Comparison of ENCODE assay signal across 30 mouse cellular contexts in genomic region chr13:93608476-93608875, GRCm38 (mm10). TPM values are rescaled to one million over a fixed set of nuclear protein-coding genes. Genes with fewer than 3 reads are reported as not detected.
"Had no signal": no experiment of that assay in that cellular context is flagged by ENCODE, and none has a peak within 500 bp of the region (broad histone marks: within the 10 kb centered on the region; RNA-seq: fewer than 3 reads in every experiment).

No protein-coding gene starts in this region.

- DNase-seq: liver; lung, adult 18-20 months; lung, postnatal 10 days; lung, postnatal 36 days; retina, postnatal 1 day; right cerebral cortex, postnatal 4 days; thymus, adult 2 months; thymus, postnatal 14 days; thymus, postnatal 4 days had no signal

- H3K9ac ChIP-seq: limb, embryonic 13.5 days; liver, embryonic 12.5 days; liver, embryonic 15.5 days; lung, embryonic 15.5 days; midbrain, embryonic 13.5 days; neural tube, embryonic 13.5 days had no signal

- H3K9me3 ChIP-seq: limb, embryonic 10.5 days; limb, embryonic 13.5 days; liver, embryonic 12.5 days; liver, embryonic 15.5 days; lung, embryonic 15.5 days; megakaryocyte, embryonic 14.5 days; midbrain, embryonic 10.5 days; midbrain, embryonic 13.5 days; neural tube, embryonic 13.5 days had no signal

- H3K27me3 ChIP-seq: limb, embryonic 13.5 days; liver, embryonic 12.5 days; liver, embryonic 15.5 days; lung, embryonic 15.5 days; midbrain, embryonic 13.5 days; neural tube, embryonic 13.5 days had no signal

- H3K27ac ChIP-seq: hindbrain, postnatal 0 days; kidney, postnatal 0 days; layer of hippocampus, adult 2 months; limb, embryonic 10.5 days; limb, embryonic 13.5 days; liver, embryonic 12.5 days; liver, embryonic 15.5 days; lung, embryonic 15.5 days; midbrain, embryonic 10.5 days; midbrain, embryonic 13.5 days; neural tube, embryonic 13.5 days; stomach, postnatal 0 days had no signal

- H3K4me2 ChIP-seq: limb, embryonic 13.5 days; liver, embryonic 12.5 days; liver, embryonic 15.5 days; lung, embryonic 15.5 days; midbrain, embryonic 13.5 days; neural tube, embryonic 13.5 days had no signal

- H3K4me1 ChIP-seq: liver, embryonic 12.5 days; liver, embryonic 15.5 days; lung, embryonic 15.5 days; megakaryocyte, embryonic 14.5 days; midbrain, embryonic 10.5 days; midbrain, embryonic 13.5 days had no signal

- ATAC-seq: hindbrain, postnatal 0 days; inflammation-experienced regulatory T-cells, adult 6 months; intestine, embryonic 16.5 days; liver, embryonic 12.5 days; midbrain, embryonic 13.5 days; midbrain, embryonic 16.5 days had no signal

- H3K36me3 ChIP-seq: limb, embryonic 10.5 days; limb, embryonic 13.5 days; liver, embryonic 12.5 days; liver, embryonic 15.5 days; lung, embryonic 15.5 days; midbrain, embryonic 10.5 days; midbrain, embryonic 13.5 days; neural tube, embryonic 13.5 days had no signal

- H3K4me3 ChIP-seq: layer of hippocampus, adult 2 months; limb, embryonic 10.5 days; limb, embryonic 13.5 days; liver, embryonic 12.5 days; liver, embryonic 15.5 days; lung, embryonic 15.5 days; megakaryocyte, embryonic 14.5 days; midbrain, embryonic 10.5 days; midbrain, embryonic 13.5 days; myocyte; neural tube, embryonic 13.5 days had no signal

RNA-seq across cellular contexts. Expression of gene Bhmt, which starts 29.3 kb away (rescaled TPM):
- total RNA-seq: layer of hippocampus, adult 2 months; layer of hippocampus, postnatal 25 days; left cerebral cortex, postnatal 25 days; monocyte, adult 5-6 weeks; neutrophil, adult 5-6 weeks had no signal
- polyA plus RNA-seq: limb, embryonic 10.5 days; limb, embryonic 13.5 days; midbrain, embryonic 16.5 days; myocyte; neural tube, embryonic 13.5 days had no signal
